Mouse (Mus musculus) embryo, embryonic 11.5 days (tissue): ENCODE results near the gene Zfp663.

ENCODE experiments used
- DNase-seq: peaks from one replicate; pipeline ENCODE4 v3.0.0-alpha.2; 2012; ENCODE audit warnings: low read depth, low spot score

Zfp663 gene

DNA sequence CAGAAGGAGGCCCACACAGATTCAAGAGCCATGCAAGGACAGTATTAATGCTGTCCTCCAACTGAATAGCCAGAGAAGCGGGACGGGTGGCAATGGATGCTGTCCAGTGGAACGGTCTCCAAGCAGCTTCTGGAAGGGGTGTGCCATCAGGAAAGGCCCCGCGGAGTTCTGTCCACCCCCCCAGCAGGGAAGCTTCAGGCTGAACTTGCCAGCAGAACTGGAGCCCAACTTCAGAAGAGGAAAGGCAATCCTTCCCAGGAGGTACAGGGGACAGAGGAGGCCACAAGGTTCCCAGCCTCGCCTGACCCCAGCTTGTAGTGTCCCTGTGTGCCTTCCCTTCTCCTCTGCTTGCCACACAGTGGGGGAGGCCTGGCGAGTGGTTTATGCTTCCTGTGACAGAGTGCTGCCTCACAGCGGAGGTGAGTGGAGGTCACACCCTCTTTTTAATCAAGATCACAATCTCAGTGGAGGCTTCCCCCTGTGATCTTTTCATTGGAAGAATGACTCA, 47.1 kb downstream of the Zfp663 start:
- DNase-seq, result no peak

DNA sequence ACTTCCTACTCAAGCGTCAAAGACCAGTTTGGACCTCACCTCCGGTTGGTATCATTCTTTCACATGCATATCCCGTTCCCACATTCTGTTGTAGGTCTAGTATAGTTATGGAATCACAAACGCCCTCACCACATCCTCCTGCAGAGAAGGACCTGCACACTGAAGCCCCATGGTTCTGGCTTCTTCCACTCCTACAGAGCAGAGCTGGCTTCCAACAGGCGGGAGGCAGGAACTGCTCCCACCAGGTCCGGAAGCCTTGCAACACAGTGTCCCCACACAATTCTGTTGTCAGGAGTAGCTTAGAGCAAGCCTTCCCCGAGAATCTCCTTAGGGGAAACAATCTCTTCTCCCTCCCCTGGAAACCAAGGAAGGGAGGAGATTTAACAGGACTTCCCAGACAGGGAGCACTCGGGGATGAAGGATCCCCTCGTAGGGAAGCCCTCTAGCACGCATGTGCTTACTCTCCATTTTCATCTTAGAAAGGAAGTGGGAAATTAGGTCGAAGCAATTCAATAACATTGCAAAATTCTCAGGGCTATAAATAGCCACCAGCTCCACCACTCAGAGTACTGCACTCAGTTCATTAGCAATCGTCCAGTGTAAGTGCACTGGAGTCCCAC, 47.9 kb downstream of the Zfp663 start:
- DNase-seq, result no peak

DNA sequence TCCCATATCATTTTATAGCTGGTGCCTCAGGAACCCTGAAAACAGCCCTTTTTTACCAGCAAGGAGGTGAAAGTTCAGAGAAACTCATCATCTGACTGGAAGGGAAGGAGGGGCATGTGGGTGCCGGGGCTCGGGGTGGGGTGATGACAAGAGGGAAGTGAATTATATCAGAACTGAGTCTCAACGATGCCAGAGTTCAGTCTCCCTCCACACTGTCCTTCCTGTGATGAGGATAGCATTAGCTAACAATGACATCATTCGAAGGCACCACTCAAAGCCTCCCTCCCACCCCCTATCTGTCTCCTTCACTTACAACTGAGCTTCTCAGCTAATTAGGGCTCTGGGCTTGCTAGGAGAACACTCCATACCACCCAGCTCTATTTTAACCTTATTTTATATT, 49.0 kb downstream of the Zfp663 start:
- DNase-seq, result no peak

DNA sequence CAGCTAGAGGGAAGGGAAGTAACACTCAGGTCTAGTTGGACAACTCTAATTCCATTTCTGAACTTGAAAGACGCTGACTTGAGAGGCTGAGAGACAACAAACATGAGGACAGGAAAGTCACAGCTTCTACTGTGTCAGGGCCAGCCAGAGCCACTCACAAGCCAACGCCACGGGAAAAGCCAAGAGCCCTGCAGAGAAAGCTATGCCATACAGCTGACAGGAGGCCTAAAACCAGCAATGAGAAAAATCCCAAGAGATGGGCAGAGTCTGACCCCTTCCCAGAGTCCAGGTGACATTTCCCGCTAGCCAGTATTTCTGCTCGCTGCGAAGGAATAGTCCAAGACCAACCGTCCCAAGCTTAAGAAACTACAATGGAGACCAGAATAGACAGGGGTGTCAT, 49.6 kb downstream of the Zfp663 start:
- no peak for DNase-seq

DNA sequence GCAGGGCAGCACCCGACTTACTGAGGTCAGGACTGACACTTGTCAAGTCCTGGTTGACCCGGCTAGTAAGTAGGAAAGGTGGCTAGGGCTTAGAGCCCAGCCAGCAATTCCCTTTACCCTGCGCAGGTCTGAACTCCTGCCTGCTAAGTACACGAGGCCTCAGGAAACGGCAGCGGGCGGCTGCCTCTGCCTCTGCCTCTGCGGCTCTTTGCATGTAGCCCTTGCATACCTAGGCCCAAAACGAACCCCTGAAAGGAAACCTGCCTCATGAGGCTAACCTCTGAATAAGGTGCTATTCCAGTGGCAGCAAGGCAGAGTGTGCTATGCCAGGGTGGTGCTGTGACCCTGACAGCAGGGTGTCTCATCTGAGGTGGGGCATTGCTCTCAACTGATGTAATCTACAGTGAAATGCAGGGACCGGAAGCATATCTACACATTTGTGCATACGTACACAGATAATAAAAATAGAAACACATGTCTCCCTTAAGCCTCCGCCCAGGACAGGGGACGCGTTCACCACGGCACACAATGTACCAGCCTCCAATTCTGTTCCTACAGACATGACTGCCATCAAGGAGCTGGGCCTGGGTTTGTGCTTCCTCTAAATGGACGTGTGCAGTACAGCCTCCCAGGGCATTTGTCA, 50.8 kb downstream of the Zfp663 start:
- DNase-seq, result no peak

DNA sequence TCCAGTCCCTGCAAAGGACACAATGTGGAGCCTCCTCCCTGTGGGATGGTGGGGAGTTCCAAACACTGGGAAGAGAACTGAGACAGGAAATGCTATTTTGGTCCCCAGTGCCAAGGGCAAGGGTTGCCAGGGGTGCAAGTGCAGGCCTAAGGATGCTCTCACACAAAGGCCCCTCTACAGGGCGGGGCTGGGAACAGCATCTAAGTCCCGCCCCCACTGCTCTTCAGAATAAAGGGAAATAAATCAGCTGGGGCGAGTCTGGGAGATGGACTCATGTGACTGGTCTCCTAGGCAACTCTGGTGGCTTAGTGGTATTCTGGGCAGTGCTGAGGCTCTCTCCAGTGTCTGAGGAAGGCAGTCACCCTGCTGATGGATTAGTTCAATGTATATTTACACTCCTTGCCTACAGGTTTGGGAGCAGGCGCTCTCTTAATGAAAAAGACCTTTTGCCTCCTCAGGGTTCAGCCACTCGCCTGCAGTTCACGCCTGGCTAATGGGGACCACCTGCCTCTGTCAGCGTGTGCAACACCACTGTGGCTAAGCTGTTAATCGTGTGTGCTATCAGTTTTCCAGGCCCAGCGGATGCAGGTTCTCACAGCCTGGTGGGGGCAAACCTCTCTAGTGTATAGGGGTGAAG, 51.6 kb downstream of the Zfp663 start:
- peak; percentile 76 for DNase-seq

DNA sequence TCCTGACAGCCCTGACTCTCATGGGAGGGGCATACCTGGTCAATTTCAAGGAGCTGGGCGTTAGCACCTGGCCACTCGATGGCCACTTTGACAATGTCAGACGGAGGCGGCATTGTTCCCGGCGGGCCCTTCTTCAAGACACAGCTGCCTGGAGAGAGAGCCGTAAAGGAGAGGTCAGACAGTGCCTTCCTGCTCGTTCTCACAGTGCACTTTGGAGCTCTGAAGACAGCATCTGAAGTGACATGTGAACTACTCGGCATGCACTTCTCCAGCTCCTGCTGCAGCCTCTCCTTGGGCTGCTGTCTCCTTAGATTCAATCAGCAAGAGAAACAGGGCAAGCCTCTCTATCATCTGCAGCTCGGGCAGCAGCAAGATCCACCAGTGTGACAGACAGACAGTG, 52.3 kb downstream of the Zfp663 start:
- no peak for DNase-seq

DNA sequence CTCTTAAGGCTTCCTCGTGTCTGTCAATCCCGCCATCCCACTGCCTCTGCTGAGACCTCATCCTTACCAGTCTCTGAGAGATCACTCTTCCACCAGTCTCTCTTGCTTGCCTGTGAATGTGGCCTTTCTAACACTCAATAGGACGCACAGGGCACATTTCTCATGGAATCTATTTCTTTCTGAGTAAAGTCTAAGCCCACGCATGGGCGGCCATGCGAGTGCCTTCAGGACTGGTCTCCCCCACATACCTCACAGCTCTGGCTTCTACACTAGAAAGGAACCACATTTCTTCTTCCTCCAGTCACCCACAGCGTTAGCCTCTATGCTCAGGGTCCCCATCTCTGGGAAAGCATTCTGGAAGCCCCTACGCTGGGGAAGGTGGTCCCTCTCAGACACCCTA, 54.3 kb downstream of the Zfp663 start:
- DNase-seq, result no peak

DNA sequence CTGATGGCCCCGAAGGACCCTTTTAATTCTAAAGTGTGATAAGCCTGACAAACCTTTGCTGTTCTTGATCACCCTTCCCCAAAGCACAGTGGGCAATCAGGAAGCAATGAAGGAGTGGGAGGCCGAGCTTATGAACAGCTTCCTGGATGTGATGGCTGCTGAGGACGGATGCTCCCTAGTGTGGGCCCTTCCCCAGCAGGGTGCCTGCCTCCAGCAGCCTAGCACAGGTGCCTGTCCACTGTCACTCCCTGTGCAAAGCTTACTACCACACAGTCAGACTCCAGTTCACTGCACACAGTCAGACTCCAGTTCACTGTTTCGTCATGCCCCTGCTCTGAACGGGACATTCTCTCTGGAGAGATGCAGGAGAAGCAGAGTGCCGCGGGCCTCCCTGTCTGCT, 56.1 kb downstream of the Zfp663 start:
- DNase-seq, result no peak

DNA sequence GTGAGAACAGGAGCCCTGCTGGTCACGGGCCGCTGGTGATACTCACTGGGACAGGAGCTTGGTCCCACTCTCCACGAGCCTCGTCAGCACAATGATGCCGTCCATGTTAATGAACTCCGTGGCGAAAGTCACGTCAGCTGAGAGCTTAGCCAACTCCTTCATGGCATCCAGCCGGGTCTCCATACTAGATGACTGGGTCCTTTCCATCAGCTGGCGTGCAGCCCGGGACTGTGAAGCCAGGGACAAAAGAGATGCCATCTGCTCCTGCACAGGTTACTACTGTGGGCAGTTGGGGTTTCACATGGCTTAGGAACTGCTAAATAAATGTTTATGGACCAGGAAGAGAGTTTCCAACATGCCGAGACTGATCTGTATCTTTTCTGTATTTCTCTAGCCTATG, 57.0 kb downstream of the Zfp663 start:
- DNase-seq, result no peak

DNA sequence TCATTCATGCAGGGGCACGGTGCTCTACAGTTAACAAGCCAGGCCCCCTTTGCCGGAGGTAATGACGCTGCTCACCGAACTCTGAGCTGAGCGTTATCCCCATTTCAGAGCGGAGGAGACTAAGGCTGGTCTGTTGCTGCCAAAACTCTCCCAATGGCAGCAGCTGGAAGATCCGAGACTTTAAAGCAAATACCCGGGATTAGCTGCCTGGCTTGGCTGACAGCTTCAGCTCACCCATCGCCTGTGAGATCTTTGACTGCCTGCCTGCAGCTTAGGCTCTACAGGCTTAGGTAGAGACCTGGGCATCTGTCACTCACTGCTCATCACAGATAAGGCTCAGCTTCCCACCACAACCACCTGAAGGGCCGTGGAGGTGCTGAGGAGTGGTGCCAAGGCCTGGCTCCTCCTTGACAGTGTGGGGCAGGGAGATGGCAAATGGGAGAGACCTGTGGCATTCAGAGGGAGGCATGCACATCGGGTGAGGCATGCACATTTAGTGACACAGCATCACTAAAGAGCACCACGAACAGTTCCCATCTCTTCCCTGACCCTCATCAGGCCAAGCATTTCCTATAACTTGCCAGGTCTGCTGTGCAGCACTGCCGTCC, 57.6 kb downstream of the Zfp663 start:
- no peak for DNase-seq

DNA sequence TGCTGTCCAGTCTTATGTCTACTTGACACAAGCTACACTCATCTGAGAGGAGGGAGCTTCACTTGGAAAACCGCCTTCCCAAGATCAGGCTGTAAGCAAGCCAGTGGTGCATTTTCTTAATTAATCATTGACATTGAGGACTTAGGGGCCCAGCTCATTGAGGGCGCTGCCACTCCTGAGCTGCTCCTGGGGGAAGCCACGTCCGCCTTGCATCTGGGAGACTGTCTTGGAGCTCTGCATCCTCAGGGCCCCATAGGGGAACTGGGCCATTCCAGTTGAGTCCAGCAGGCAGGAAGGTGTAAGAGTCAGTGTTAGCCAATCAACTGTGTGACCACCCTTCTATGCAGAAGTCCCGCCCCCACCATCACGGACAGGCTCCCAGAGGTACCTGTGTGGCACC, 60.7 kb downstream of the Zfp663 start:
- no peak for DNase-seq

DNA sequence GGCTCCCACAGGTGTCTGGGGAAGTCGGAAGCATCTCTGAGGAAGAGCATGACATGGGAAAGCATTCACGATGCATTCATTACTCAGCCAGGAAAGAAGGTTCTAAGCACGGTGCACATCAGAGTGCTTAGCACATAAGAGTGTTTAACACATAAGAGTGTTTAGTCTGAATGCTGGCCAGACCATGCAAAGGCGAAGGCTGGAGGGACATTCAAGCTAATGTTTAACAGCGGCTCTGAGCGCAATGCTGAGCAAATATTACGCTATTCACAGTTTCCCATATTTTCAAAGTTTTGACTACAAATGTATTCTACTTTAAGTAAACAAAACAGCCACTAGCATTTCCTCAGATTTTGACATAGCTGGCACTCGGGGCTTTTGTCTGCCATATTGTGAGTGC, 63.1 kb downstream of the Zfp663 start:
- DNase-seq, result no peak

DNA sequence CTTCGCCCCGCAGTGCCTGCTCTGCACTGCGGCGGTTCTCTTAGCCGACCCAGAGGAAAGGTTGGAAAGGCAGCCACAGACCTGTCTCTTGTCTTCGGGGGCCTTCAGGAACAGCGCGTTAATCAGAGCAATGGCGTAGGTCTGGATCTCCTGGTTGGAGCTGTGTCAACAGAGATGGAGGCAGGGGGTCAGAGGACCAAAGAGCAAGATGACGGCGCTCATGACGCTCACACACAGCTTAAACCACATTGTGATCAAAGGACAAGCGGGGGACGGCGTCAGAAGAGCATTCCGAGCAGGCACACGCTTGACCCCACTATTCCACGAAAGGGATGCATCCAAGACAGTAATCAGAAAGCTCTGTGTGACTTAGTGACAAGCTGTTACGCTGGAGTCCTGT, 63.7 kb downstream of the Zfp663 start:
- no peak for DNase-seq

DNA sequence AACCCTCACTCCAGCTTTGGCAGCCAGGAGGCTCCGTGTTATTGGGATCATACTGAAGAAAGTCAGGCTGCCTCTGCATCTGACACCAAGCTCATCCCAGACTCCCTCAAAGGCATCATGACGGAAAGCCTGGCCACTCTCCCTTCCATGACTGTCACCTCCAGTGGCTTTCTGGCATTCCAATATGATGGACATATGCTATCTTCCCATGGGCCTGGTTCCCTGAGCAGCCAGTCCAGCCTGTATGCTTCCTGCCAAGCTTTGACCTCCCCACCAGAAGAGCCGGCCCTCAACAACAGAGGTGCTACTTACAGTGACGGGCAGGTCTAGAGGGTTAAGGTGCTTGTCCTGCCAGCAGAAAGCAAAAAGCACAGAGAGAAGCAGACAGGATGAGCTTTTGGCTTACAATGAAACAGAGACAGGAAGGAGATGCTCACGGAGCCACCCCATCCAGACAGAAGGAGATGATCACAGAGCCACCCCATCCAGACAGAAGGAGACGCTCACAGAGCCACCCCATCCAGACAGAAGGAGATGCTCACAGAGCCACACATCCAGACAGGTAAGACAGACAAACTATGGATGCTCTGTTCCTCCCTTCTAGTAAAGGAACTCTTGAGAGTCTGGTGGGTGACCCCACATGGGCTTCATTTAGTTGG, 65.0 kb downstream of the Zfp663 start:
- no peak for DNase-seq

DNA sequence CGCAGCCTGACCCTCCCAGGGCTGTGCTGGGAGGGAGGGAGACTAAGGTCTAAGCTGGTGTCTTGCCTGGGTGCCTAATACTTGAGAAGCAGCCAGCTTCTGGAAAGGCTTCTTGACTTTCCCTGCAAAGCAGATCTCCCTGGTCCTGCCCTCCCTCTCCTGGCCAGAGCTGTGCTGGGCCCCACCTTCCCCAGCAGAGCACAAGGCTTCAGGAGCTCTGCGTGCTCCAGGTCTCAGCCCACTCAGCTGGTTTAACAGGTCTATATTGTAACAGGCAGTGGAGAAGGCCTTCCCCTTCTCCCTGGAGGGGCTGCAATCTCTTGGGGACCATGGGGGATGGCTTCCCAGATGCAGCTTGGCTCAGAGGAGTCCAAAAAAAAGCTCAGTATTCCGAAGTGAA, 67.1 kb downstream of the Zfp663 start:
- no peak for DNase-seq
